ENCODE assay signal across 10 mouse cellular contexts in the genomic region with DNA sequence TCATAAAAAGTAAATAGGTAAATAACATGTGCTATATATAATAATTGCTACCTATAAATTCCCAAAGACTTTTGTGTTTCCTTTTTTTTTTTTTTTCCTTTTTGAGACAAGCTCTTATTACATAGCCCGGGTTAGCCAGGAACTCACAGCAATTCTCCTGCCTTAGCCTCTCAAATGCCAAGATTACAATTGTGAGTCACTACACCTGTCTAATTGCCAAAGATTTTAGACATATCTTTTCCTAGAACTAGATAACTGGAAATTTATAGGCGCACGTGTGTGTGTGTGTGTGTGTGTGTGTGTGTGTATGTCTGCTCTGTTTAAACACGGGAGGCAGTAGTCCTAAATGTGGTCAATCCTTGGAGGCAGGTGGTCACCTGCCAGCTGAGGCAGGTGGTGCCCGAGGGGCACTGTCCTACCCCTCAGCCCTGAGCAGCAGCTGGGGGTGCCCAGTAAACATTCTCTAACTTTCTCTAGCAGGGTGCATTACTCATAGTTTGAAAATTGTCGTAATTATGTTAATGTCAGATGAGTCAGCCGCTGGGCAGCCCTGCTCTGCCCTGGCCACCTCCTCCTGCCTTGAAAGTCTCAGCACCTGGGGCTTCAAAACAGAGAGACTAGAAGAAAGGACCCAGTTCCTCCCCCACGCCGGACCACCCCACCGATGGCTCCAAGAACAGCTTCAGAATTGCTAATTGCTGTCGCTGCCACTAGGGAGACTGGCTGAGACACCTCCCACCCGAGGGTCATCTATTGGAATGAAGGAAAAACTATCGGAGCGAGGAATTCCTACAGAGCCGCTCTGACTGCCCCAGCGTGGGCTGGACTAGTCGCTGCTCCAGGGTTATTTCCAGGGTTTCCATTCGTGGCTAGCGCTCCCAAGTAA. TPM values are rescaled to one million over a fixed set of nuclear protein-coding genes. Genes with fewer than 3 reads are reported as not detected.
DNase-seq lines count a peak whose midpoint lies in the region; ATAC-seq and TF ChIP-seq lines count a peak whose summit lies in the region.
"Had no signal": no experiment of that assay in that cellular context is flagged by ENCODE, and none has a peak within 500 bp of the region (broad histone marks: within the 10 kb centered on the region; RNA-seq: fewer than 3 reads in every experiment).

No protein-coding gene starts in this region.

- no peak overlapping the region for H3K27ac ChIP-seq in kidney, adult 2 months (ENCODE audit: insufficient read depth, low read depth, low read length)
- H3K27ac ChIP-seq in embryonic facial prominence, embryonic 13.5 days, result no peak overlapping the region
- no peak overlapping the region for H3K27ac ChIP-seq in midbrain, embryonic 13.5 days

- DNase-seq in kidney, adult 2 months, result peak; percentile 25
- no peak for DNase-seq in kidney, adult 9 months
- peak; percentile 22 for DNase-seq in ZHBTc4 (ENCODE audit: low read depth, low spot score)
- no peak for DNase-seq in ovary, adult 18-20 months (ENCODE audit: low spot score)
- DNase-seq in testis, postnatal 14 days (ENCODE audit: low spot score), result no peak
- DNase-seq in thymus, postnatal 36 days, result no peak
- DNase-seq: cerebellum, adult 9-10 months had no signal

- H3K9ac ChIP-seq in embryonic facial prominence, embryonic 13.5 days, result no peak overlapping the region
- H3K9ac ChIP-seq in midbrain, embryonic 13.5 days (replicated peaks), result no peak overlapping the region

- peak overlapping the region; percentile 24 for H3K4me2 ChIP-seq in embryonic facial prominence, embryonic 13.5 days
- peak overlapping the region; percentile 25; the same call in 1 of the 2 replicates for H3K4me2 ChIP-seq in midbrain, embryonic 13.5 days (replicated peaks)

- 19% methylated on average over 19 of the region's 19 CpGs for WGBS in kidney, adult 2 months
- WGBS in embryonic facial prominence, embryonic 13.5 days, result 24% methylated on average over 19 of the region's 19 CpGs
- WGBS in midbrain, embryonic 13.5 days, result 32% methylated on average over 19 of the region's 19 CpGs

- no peak for ATAC-seq in embryonic facial prominence, embryonic 13.5 days (ENCODE audit: insufficient number of reproducible peaks, insufficient read depth, low FRiP score, low TSS enrichment, low read depth)
- ATAC-seq in midbrain, embryonic 13.5 days, result no peak

- no peaks in the 10 kb centered on the region for H3K27me3 ChIP-seq in kidney, adult 2 months (replicated peaks; ENCODE audit: control insufficient read depth, insufficient read depth, low read length)
- H3K27me3 ChIP-seq in embryonic facial prominence, embryonic 13.5 days, result no peaks in the 10 kb centered on the region
- H3K27me3 ChIP-seq in midbrain, embryonic 13.5 days, result no peaks in the 10 kb centered on the region; the same call in 1 of the 2 replicates

- peak overlapping the region; percentile 24; the same call in 1 of the 2 replicates for H3K4me3 ChIP-seq in kidney, adult 2 months (ENCODE audit: insufficient read depth, low read depth, low read length)
- H3K4me3 ChIP-seq in embryonic facial prominence, embryonic 13.5 days, result no peak overlapping the region
- H3K4me3 ChIP-seq in midbrain, embryonic 13.5 days (replicated peaks), result no peak overlapping the region

- no peaks in the 10 kb centered on the region for H3K4me1 ChIP-seq in kidney, adult 2 months (ENCODE audit: control insufficient read depth, insufficient read depth, low read length)
- H3K4me1 ChIP-seq in embryonic facial prominence, embryonic 13.5 days, result peaks cover 5% of the 10 kb centered on the region
- no peaks in the 10 kb centered on the region; the same call in 1 of the 2 replicates for H3K4me1 ChIP-seq in midbrain, embryonic 13.5 days (replicated peaks)

- no peaks in the 10 kb centered on the region for H3K9me3 ChIP-seq in embryonic facial prominence, embryonic 13.5 days
- no peaks in the 10 kb centered on the region for H3K9me3 ChIP-seq in midbrain, embryonic 13.5 days

- TF ChIP-seq CTCF in kidney, adult 2 months (conservative IDR thresholded peaks at IDR 0.05; ENCODE audit: insufficient read depth, insufficient read length, low read depth, low read length), result no peak

- no peak for TF ChIP-seq POLR2A in kidney, adult 2 months (IDR thresholded peaks at IDR 0.05; ENCODE audit: low read depth, low read length)

- H3K36me3 ChIP-seq in kidney, adult 2 months (ENCODE audit: control insufficient read depth, insufficient read depth, low read length), result no peaks in the 10 kb centered on the region
- H3K36me3 ChIP-seq in embryonic facial prominence, embryonic 13.5 days, result no peaks in the 10 kb centered on the region
- no peaks in the 10 kb centered on the region for H3K36me3 ChIP-seq in midbrain, embryonic 13.5 days

RNA-seq across cellular contexts. Expression of a gene that starts 1.8 kb away (rescaled TPM):
- 1.2 and 1.5 TPM in 2 replicates for polyA plus RNA-seq in kidney, adult 2 months (2012; rRNA removed)
- polyA plus RNA-seq in embryonic facial prominence, embryonic 13.5 days (2015; fragmentation: Nextera tagmentation; extraction: Ambion mirVana), result 2.6 and 2.9 TPM in 2 replicates
- 0.83 and 1.2 TPM in 2 replicates for polyA plus RNA-seq in midbrain, embryonic 13.5 days (2015; fragmentation: Nextera tagmentation; extraction: Ambion mirVana)

RNA-seq across cellular contexts. Expression of a gene that starts 51.4 kb away (rescaled TPM):
- polyA plus RNA-seq in kidney, adult 2 months (2012; rRNA removed), result not detected in 2 replicates
- polyA plus RNA-seq in embryonic facial prominence, embryonic 13.5 days (2015; fragmentation: Nextera tagmentation; extraction: Ambion mirVana), result not detected in 2 replicates
- not detected in 2 replicates for polyA plus RNA-seq in midbrain, embryonic 13.5 days (2015; fragmentation: Nextera tagmentation; extraction: Ambion mirVana)
- polyA plus RNA-seq: large intestine, adult 2 months had no signal

Comparison
In these comparisons a context has a peak if more than half of its experiments do, and no peak if none do; other contexts are left out.
1. DNase-seq: peak in kidney, adult 2 months (single experiment) and ZHBTc4 (single experiment); none in kidney, adult 9 months (single experiment), ovary, adult 18-20 months (single experiment), testis, postnatal 14 days (single experiment) and thymus, postnatal 36 days (0 of 2).